Mouse (Mus musculus): ENCODE data around the gene Asmt. TPM values are rescaled to one million over a fixed set of nuclear protein-coding genes. Genes with fewer than 3 reads are reported as not detected.

Asmt gene
- polyA plus RNA-seq, 1 experiment from 2014 or later, result not detected

DNA sequence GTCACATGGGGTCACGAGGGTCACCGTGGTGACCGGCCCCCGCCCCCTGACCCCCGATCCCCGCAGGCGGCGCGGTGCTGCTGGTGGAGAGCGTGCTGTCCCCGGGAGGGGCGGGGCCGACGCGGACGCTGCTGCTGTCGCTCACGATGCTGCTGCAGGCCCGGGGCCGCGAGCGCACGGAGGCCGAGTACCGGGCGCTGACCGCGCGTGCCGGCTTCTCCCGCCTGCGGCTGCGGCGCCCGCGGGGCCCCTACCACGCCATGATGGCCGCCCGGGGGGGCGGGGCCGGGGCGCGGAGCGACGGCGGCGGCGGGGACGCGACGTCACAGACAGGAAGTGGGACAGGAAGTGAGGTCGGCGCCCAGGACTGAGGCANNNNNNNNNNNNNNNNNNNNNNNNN lies 5.2 kb downstream of the Asmt start:
- no peak for ATAC-seq (replicated peaks; ENCODE audit: low FRiP score)
- 96% methylated on average over 50 of the region's 53 CpGs for WGBS
- no peak for DNase-seq (ENCODE audit: low spot score)

More for the DNA sequence above, 5.2 kb downstream of the Asmt start:
- no peak overlapping the region for H3K4me3 ChIP-seq (ENCODE audit: low read depth, low read length)
- no peak overlapping the region for H3K9ac ChIP-seq (ENCODE audit: low read depth, low read length)
- no peak overlapping the region for H3K27ac ChIP-seq (ENCODE audit: low read depth, low read length)
- H3K36me3 ChIP-seq (ENCODE audit: control insufficient read depth, insufficient read depth, low read length), result peaks cover 19% of the 10 kb centered on the region
- H3K4me1 ChIP-seq (replicated peaks; ENCODE audit: control insufficient read depth, insufficient read depth, low read length), result no peaks in the 10 kb centered on the region
- no peaks in the 10 kb centered on the region for H3K27me3 ChIP-seq (replicated peaks; ENCODE audit: control insufficient read depth, insufficient read depth, low read length)
- no peak overlapping the region for H3K4me2 ChIP-seq
- peaks cover 48% of the 10 kb centered on the region for H3K9me3 ChIP-seq (ENCODE audit: control insufficient read depth, low read length)

All from liver, embryonic 11.5 days (tissue).